Mouse (Mus musculus) kidney, adult 9 months (tissue): Measurements from ENCODE around the gene Limd2.
"Not testable (repeated sequence)": the region's sequence is repeated elsewhere in the genome, so short reads cannot be mapped to it uniquely, and the experiment has no call there.

Experiments used
- DNase-seq: peaks from one replicate; pipeline ENCODE4 v3.0.0; 2022

Gene Limd2

DNA sequence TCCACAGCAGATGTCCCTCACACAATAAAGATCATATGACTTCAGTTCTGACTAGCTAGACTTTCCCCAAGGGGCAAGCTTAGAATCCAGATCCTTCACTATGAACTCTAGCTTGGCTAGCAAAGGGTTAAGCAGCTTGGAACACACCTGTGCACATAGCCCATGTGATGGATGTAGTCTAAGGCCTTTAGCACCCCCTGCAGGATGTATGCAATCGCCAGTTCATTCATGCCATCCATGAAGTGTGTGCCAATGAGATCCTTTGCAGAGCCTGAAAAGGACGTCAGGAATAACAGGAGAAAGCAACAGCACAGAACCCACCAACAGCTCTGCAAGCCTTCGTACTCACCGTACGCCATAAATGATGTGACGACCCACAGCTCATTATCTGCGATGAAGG, 10.1 kb upstream of the Limd2 start:
- no peak for DNase-seq

DNA sequence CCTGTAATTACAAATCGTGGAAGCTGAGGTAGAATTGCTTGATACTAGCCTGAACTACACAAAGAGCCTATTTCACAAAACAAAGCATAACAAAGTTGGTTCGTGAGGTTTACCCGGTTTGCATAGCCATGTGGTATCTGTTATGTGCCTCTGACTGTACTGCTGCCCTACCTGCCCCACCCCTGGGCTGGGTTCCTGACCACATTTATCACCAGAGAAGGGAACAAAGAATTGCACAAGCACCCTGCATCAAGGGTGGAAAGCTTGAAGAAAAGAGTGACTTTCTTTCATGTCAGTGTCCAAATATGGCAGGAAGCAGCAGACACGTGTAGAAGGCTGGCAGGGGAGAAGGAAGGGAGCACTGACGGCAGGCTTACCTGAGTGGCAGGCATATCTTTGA, 6.8 kb upstream of the Limd2 start:
- no peak for DNase-seq

DNA sequence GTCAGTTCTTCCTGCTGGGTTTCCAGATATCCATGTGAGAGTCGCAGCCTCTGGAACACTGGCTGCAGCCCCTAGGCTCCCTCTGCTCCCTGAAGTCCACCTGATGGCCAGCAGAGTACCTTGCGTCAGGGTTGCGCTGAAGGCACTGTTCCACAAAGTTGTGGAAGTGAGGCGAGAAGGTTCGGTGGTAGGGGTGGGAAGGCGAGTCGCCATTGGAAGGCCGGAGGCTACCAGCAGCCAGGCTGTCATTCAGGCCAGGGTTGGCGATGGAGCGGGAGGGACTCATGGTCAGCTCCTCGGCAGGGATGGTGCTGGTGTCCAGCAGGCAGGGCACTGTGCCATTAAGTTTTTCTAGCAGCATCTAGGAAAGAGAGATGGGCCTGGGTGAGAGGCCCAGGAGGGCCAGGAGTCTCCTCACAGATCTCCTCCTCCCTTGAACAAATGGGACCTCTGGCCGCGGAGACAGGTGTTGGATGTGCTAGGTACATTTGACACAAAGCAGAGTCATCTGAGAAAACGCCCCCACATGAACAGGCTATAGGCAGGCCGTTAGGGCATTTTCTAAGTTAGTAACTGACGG, 4.0 kb upstream of the Limd2 start:
- DNase-seq, result no peak

DNA sequence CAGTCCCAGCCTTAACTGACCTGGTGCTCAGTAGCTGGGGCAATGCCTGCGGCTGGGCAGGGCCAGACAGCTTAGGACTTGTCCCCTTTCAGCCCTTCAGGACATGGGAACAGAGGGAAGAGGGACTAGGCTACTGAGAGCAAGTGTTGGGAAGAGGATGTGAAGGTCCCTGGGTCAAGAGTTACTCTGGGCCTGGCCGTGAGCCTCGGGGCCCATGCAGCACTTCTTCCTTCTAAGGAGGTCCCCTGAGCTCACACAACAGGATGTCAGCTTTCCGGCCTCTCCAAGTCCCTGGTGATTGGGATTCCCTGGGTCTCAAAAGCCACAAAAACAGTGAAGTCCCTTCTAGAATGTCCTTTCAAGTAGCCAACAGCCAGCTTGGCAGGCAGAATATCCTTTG, 2.9 kb upstream of the Limd2 start:
- DNase-seq, result peak; percentile 49

DNA sequence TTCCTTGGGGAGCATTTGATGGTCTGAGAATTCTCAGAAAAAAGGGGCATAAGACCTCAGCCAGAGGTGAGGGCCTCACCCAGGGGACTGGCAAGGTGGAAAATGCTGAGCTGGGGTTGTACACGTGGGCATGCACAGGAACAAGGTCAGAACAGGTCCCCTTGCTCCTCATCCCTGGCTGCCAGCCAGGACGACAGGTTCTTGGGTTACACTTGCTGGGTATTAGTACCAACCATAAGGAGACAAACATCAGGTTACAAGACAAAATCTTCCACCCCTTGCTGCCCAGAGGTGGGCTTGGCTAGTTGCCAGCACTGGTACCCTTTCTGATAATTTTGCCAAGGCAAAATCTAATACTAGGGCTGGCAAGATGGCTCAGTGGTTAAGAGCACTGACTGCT, 1.6 kb upstream of the Limd2 start:
- DNase-seq, result no peak

DNA sequence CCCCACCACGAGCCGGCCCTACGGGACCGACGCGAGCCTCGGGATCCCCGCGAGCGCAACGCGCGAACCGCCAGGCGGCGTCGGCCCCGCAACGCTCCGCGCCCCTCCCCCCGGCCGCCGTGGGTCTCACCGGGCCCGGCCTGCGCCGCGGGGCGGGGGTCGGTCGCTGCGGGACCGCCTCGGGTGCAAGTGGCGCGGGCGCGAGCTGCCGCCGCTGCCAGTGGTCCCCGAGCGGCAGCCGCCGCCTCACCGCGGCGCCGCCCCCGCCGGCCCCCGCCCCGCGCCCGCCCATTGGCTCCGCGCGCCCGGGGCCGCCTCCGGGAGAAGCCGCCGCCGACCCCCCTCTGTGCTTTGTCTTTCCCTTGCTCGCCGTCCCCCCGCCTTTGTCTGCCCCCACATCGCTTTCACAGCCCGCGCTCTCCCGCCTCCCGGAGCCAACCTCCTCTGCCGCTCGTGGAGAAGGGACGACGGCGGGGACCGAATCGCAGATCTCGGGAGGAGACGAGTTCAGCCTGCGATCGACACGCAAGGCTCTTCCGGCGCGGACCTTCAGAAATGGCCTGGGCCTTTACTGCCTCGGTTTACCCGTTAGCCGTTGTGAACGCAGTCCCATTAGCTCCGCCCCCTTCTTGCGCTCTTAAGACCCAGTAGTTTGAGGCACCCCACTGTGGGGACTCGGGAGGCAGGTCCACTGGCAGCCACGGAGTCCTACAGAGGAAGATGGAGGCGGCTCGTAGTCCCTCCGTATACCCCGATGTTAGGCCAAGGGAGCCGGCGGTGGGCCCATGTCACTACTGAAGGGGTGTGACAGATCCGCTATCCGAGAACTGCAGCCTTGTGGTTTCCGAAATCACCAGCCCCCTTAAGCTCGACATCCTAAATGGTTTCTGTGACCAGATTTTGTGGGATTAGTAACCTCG, 479 bp downstream of the Limd2 start:
- peak; percentile 60 for DNase-seq

DNA sequence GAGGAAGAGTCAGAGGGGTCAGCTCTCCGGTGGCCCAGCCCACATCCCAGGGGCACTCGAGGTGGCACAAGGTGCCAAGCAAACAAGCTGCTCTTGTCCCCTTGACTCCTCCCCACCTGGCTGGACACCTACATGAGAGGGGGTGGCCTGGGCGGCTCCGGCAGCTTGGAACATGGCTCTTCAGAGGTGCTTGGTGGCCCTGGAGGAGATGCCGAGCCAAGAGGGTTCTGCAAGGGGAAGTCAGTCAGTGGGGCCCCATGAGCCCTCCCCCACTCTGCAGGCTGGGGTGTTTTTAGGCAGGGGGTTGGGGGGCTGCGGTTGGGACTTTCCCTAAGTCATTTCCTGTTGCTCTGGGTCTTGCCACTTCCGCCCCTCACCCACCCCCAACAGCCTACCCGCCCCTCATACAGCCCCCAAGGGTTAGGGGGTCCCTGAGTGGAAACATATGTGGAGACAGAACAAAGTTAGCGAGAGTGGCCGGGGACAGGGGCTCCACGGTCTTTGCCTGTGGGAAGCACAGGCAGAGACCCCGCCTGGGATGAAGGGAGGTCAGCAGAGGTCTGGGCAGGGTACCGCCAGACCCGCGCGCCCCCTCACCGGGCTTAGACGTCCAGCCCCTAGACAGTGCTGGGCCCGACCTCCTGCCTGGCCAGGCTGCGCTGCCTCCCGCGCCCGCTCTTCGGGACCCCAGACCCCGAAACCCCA, 1.3 kb downstream of the Limd2 start:
- DNase-seq, result peak; percentile 45

DNA sequence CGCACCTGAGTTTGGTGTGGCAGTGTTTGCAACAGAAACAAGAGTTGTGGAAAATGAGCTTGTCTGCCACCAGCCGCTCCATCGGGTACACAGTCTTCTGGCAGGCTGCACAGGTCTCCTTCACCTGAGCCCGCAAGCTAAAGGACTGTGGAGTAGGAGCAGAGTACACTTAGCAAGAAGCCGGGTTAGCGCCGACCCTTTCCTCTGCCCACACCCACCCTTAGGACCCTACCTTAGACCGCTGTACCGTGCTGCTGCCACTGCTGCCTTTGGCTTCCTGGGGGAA, 1.8 kb downstream of the Limd2 start:
- DNase-seq, result peak; percentile 37

GRCm38 (mm10) chr11:106158081-106158929, 2.4 kb downstream of the Limd2 start:
- peak; percentile 32 for DNase-seq

DNA sequence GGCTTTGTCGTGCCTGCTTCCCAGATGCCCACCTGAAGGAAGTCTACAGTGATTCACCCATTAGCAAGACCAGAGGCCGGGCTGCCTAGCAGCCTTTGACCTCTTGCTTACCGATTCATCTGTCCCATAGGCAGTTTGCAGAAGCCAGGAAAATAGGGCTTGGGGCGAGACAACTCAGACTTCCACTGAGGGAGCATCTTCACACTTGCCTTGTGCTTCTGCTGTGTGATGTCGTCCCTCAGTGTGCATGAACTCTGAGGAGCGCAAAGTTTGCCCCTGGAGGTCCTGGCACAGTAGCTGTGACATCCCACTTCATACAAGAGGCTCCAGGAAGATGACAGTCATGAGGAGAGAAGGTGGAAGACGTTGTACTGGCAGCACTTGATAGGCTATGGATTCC, 3.5 kb downstream of the Limd2 start:
- DNase-seq, result no peak

- DNase-seq, result peak; percentile 16
Measured at GRCm38 (mm10) chr11:106156257-106156656, 4.4 kb downstream of the Limd2 start.

GRCm38 (mm10) chr11:106155761-106156160, 4.9 kb downstream of the Limd2 start:
- no peak for DNase-seq

GRCm38 (mm10) chr11:106154770-106155169, 5.9 kb downstream of the Limd2 start:
- DNase-seq, result peak; percentile 53

DNA sequence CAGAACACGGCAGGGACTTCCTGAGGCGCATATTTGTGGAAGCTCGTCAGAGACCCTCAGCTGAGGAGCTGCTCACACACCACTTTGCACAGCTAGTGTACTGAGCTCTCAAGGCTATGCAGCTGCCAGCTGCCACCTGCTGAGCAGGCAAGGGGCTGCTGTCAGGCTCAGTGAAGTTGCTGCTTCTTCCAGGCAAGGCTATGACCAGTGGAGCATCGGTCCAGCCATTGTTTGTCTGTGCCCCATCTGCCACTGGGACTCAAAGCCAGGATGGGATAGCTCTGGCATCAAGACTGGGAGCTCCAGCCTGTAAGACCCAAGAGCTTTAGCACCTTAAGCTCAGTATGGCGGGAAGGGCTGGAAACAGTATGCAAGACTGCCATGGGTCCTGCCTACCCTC, 6.6 kb downstream of the Limd2 start:
- DNase-seq, result no peak

GRCm38 (mm10) chr11:106152132-106152531, 8.5 kb downstream of the Limd2 start:
- no peak for DNase-seq

GRCm38 (mm10) chr11:106151219-106151618, 9.4 kb downstream of the Limd2 start:
- DNase-seq, result no peak

DNA sequence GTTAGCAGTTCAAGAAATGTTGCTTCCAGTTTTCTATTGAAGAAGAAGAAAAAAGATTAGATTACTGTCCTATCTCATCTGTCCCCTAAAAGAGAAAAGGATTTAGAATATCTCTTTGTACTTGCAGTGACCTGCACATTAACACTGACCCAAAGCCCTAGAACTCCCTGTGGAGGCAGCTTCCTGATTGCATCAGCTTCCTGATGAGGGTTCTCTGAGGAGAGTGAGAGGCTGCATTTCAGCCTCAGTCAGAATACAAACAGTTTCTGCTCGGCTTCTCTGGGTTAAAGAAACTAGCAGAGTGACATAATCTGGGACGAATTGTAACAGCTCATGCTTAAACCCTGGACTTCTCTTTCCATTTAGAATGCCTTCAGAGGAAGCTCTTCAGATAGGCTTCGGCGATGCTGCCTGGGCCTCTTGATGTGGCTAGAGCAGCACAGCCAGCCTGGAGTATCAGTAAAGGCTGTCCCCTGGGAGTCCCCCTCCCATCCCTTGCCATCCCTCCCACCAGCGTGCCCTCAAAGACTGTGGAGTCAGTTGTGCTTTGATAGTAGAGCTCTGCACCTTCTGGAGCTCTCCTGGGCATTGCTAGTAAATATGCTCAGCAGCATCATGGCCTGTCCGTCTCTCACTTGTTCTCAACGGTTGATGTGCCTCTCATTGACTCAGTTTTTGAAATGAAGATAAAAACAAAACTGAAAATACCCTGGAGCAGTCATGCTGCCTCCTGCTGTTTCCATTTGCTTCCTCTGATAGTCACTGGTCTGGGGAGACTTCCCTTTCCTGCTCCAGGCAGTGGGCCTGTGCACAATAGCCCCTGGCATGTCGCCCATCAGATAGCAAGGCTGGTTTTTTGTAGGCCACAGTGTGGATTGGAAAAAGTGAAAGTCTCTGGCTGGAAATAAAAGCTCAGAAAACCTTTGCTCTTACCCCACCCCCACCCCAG, 25.8 kb downstream of the Limd2 start:
- peak; percentile 83 for DNase-seq

DNA sequence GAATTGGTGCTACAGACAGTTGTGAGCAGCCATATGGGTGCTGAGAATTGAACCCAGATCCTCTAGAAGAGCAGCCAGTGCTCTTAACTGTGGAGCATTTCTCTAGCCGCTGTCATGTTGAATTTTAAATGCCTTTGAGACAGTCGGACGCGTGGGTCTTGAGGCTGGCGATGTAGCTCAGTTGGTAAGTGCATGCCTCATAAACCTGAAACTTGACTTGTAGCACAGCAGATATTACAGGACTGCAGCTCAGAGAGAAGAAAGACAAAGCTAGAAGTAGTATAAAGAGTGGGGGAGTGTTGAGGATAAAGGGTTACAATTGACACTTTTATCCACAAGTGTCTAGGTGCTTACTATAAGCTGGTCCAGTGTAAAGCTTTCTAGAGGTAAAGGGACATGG, 28.1 kb downstream of the Limd2 start:
- DNase-seq, result no peak

- DNase-seq, result no peak
Measured at GRCm38 (mm10) chr11:106129477-106129876, 31.2 kb downstream of the Limd2 start.

- not testable (repeated sequence) for DNase-seq
Measured at GRCm38 (mm10) chr11:106126727-106127373, 33.8 kb downstream of the Limd2 start.

GRCm38 (mm10) chr11:106125827-106126226, 34.8 kb downstream of the Limd2 start:
- DNase-seq, result no peak
